Mouse (Mus musculus) gastrocnemius, postnatal 10 days (tissue): ENCODE data around the gene Atp2a2. TPM values are rescaled to one million over a fixed set of nuclear protein-coding genes. Genes with fewer than 3 reads are reported as not detected.

Experiments
- DNase-seq: peaks from one replicate; pipeline ENCODE4 v3.0.0; 2021; ENCODE audit warnings: mixed read lengths
- total RNA-seq, 2 experiments: library from RNA; stranded (reverse); gene quantifications; 2 replicates each; pipeline ENCODE4 v1.2.3; 2021

Atp2a2 gene
- total RNA-seq, 2 experiments from 2014 or later, result 156 to 181 TPM

DNA sequence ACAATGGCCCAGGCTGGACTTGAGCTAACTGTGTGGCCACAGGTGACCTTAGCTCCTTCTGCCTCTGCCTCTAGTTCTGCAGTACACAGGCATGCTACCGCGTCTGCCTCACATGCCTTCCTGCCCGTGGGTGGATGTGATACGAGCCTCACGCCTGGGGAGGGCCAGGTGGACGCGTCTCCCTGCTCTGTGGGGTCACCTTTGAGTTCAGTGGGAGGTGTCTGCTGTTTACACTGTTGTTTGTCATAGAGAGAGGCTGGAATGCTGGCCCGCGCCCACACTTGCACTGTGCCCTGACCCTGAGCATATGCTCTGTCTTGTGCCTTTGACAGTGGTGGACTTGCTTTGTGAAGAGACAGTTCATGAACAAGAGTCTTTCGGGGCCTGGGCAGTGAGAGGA is 96.5 kb downstream of the Atp2a2 start:
- no peak for DNase-seq

Other genes with a start within 250 kb of the Atp2a2 start
- 1 to 10 TPM; 2.8 to 6.3 TPM for gene Tctn1, start 237.8 kb downstream of the Atp2a2 start, total RNA-seq
- 10 to 100 TPM; 30.0 to 36.1 TPM for gene Pptc7, start 217.9 kb downstream of the Atp2a2 start, total RNA-seq
- 1 to 10 TPM; 1.8 to 2.0 TPM for gene Rad9b, start 148.0 kb downstream of the Atp2a2 start, total RNA-seq
- 10 to 100 TPM; 60.3 to 72.5 TPM for gene Vps29, start 147.9 kb downstream of the Atp2a2 start, total RNA-seq
- 10 to 100 TPM; 23.1 to 24.4 TPM for gene Gpn3, start 130.3 kb downstream of the Atp2a2 start, total RNA-seq
- 10 to 100 TPM in 1 of 2 experiments, 1 to 10 TPM in 1; 9.7 to 11.5 TPM for gene Fam216a, start 129.9 kb downstream of the Atp2a2 start, total RNA-seq
- 10 to 100 TPM; 75.9 to 89.9 TPM for gene Arpc3, start 110.3 kb downstream of the Atp2a2 start, total RNA-seq
- gene Anapc7, start 80.5 kb downstream of the Atp2a2 start, total RNA-seq, result 10 to 100 TPM; 21.5 to 25.4 TPM
- gene Ift81, start 112.3 kb upstream of the Atp2a2 start, total RNA-seq, result 1 to 10 TPM; 7.0 to 7.9 TPM
- 1 to 10 TPM; 4.4 to 5.9 TPM for gene P2rx7, start 141.7 kb upstream of the Atp2a2 start, total RNA-seq
- 1 to 10 TPM; 6.2 to 9.6 TPM for gene P2rx4, start 205.3 kb upstream of the Atp2a2 start, total RNA-seq